Mouse (Mus musculus) MEL (cell line): Measurements from ENCODE around the gene Cntd1. TPM values are rescaled to one million over a fixed set of nuclear protein-coding genes. Genes with fewer than 3 reads are reported as not detected.

Source experiments
- BHLHE40 ChIP-seq: IDR thresholded peaks from 2 replicates; pipeline ENCODE4 v1.6.1; 2012; ENCODE audit warnings: low read depth, mild to moderate bottlenecking, inconsistent platforms, low read length, improper control_type of control experiment, borderline replicate concordance
- MAZ ChIP-seq: IDR thresholded peaks from 2 replicates; pipeline ENCODE4 v1.6.1; 2012; ENCODE audit warnings: low read depth, mild to moderate bottlenecking, inconsistent platforms, low read length, improper control_type of control experiment
- ZNF384 ChIP-seq: IDR thresholded peaks from 2 replicates; pipeline ENCODE4 v1.6.1; 2012; ENCODE audit warnings: low read depth, mild to moderate bottlenecking, inconsistent platforms, low read length, improper control_type of control experiment
- polyA plus RNA-seq, 2 experiments: library from polyadenylated mRNA; stranded (reverse) in 1 of 2; unstranded in 1 of 2; fragments of >175 nt in 1 of 2; fragments of >200 nt in 1 of 2; gene quantifications; 2 replicates each; pipeline versions ENCODE4 v1.2.1 to v1.2.4; 2012; ENCODE audit warnings: low replicate concordance in 2 of 2, low read depth in 1 of 2; ENCODE audit not compliant: insufficient read length in 2 of 2, insufficient read depth in 1 of 2, missing spikeins in 1 of 2
- total RNA-seq: library from RNA; depleted of rRNA; stranded (reverse); fragments of 300-350 nt; gene quantifications from 2 replicates; pipeline ENCODE4 v1.2.3, GENCODE M21; 2012; rRNA removed

The Cntd1 gene
- total and polyA plus RNA-seq, 3 experiments, result 0.84 to 2.4 TPM; not detected in 1

GRCm38 (mm10) chr11:101338123-101338760 lies 59.4 kb downstream of the Cntd1 start (continued):
- TF ChIP-seq BHLHE40 (0 out of 2 replicates have a peak, but pooled peaks have one; percentile 11), MAZ (no peak), ZNF384 (no peak)

Other genes with a start within 250 kb of the Cntd1 start
- 1.1 and 1.5 TPM in 2 replicates for gene Naglu, start 209.0 kb upstream of the Cntd1 start, total RNA-seq
- 1 to 10 TPM in 1 of 2 experiments, not detected in 1; 3.1 TPM for gene Naglu, start 209.0 kb upstream of the Cntd1 start, polyA plus RNA-seq
- gene Hsd17b1, start 200.6 kb upstream of the Cntd1 start, total RNA-seq, result not detected in 2 replicates
- not detected for gene Hsd17b1, start 200.6 kb upstream of the Cntd1 start, polyA plus RNA-seq
- gene Coasy, start 196.4 kb upstream of the Cntd1 start, total RNA-seq, result 34.8 and 42.9 TPM in 2 replicates
- 10 to 100 TPM in 1 of 2 experiments, not detected in 1; 44.2 TPM for gene Coasy, start 196.4 kb upstream of the Cntd1 start, polyA plus RNA-seq
- 70.8 and 75.9 TPM in 2 replicates for gene Mlx, start 191.7 kb upstream of the Cntd1 start, total RNA-seq
- 10 to 100 TPM in 1 of 2 experiments, not detected in 1; 57.5 TPM for gene Mlx, start 191.7 kb upstream of the Cntd1 start, polyA plus RNA-seq
- gene Psmc3ip, start 183.6 kb upstream of the Cntd1 start, total RNA-seq, result 9.1 and 14.5 TPM in 2 replicates
- gene Psmc3ip, start 183.6 kb upstream of the Cntd1 start, polyA plus RNA-seq, result 1 to 10 TPM in 1 of 2 experiments, not detected in 1; 8.2 TPM
- gene Retreg3, start 159.1 kb upstream of the Cntd1 start, total RNA-seq, result 17.0 and 24.6 TPM in 2 replicates
- 10 to 100 TPM in 1 of 2 experiments, not detected in 1; 23.4 TPM for gene Retreg3, start 159.1 kb upstream of the Cntd1 start, polyA plus RNA-seq
- 60.0 and 68.1 TPM in 2 replicates for gene Tubg1, start 159.1 kb upstream of the Cntd1 start, total RNA-seq
- gene Tubg1, start 159.1 kb upstream of the Cntd1 start, polyA plus RNA-seq, result 100 to 1,000 TPM; 125 to 183 TPM
- not detected in 2 replicates for gene Tubg2, start 123.1 kb upstream of the Cntd1 start, total RNA-seq
- not detected for gene Tubg2, start 123.1 kb upstream of the Cntd1 start, polyA plus RNA-seq
- not detected in 2 replicates for gene Cntnap1, start 108.5 kb upstream of the Cntd1 start, total RNA-seq
- gene Cntnap1, start 108.5 kb upstream of the Cntd1 start, polyA plus RNA-seq, result under 1 TPM in 1 of 2 experiments, not detected in 1; 0.01 TPM
- gene Plekhh3, start 107.7 kb upstream of the Cntd1 start, total RNA-seq, result 0.81 and 1.4 TPM in 2 replicates
- gene Plekhh3, start 107.7 kb upstream of the Cntd1 start, polyA plus RNA-seq, result 1 to 10 TPM in 1 of 2 experiments, not detected in 1; 1.5 TPM
- not detected in 2 replicates for gene Ccr10, start 103.6 kb upstream of the Cntd1 start, total RNA-seq
- gene Ccr10, start 103.6 kb upstream of the Cntd1 start, polyA plus RNA-seq, result not detected
- 5.0 and 6.3 TPM in 2 replicates for gene Ezh1, start 52.5 kb upstream of the Cntd1 start, total RNA-seq
- 1 to 10 TPM in 1 of 2 experiments, not detected in 1; 8.4 TPM for gene Ezh1, start 52.5 kb upstream of the Cntd1 start, polyA plus RNA-seq
- 0.12 TPM in 1 of 2 replicates, not detected in the other for gene Ramp2, start 33.0 kb upstream of the Cntd1 start, total RNA-seq
- not detected for gene Ramp2, start 33.0 kb upstream of the Cntd1 start, polyA plus RNA-seq
- 68.4 and 75.5 TPM in 2 replicates for gene Vps25, start 25.3 kb upstream of the Cntd1 start, total RNA-seq
- 100 to 1,000 TPM in 1 of 2 experiments, not detected in 1; 107 TPM for gene Vps25, start 25.3 kb upstream of the Cntd1 start, polyA plus RNA-seq
- 0.72 and 0.92 TPM in 2 replicates for gene Wnk4, start 18.4 kb upstream of the Cntd1 start, total RNA-seq
- 1 to 10 TPM in 1 of 2 experiments, not detected in 1; 3.4 TPM for gene Wnk4, start 18.4 kb upstream of the Cntd1 start, polyA plus RNA-seq
- 294 and 325 TPM in 2 replicates for gene Coa3, start 102 bp downstream of the Cntd1 start, total RNA-seq
- 100 to 1,000 TPM in 1 of 2 experiments, not detected in 1; 120 TPM for gene Coa3, start 102 bp downstream of the Cntd1 start, polyA plus RNA-seq
- 167 and 181 TPM in 2 replicates for gene Becn1, start 23.3 kb downstream of the Cntd1 start, total RNA-seq
- gene Becn1, start 23.3 kb downstream of the Cntd1 start, polyA plus RNA-seq, result 100 to 1,000 TPM in 1 of 2 experiments, not detected in 1; 122 TPM
- 129 and 139 TPM in 2 replicates for gene Psme3, start 37.2 kb downstream of the Cntd1 start, total RNA-seq
- 100 to 1,000 TPM; 369 to 446 TPM for gene Psme3, start 37.2 kb downstream of the Cntd1 start, polyA plus RNA-seq
- gene Aoc2, start 46.1 kb downstream of the Cntd1 start, total RNA-seq, result 9.1 and 12.1 TPM in 2 replicates
- gene Aoc2, start 46.1 kb downstream of the Cntd1 start, polyA plus RNA-seq, result 10 to 100 TPM in 1 of 2 experiments, not detected in 1; 21.1 TPM
- gene Aoc3, start 51.6 kb downstream of the Cntd1 start, total RNA-seq, result 0.62 and 0.69 TPM in 2 replicates
- 1 to 10 TPM in 1 of 2 experiments, not detected in 1; 2.2 TPM for gene Aoc3, start 51.6 kb downstream of the Cntd1 start, polyA plus RNA-seq
- not detected in 2 replicates for gene G6pc, start 88.5 kb downstream of the Cntd1 start, total RNA-seq
- gene G6pc, start 88.5 kb downstream of the Cntd1 start, polyA plus RNA-seq, result not detected
- 133 TPM in 2 replicates for gene Aarsd1, start 138.6 kb downstream of the Cntd1 start, total RNA-seq
- gene Aarsd1, start 138.6 kb downstream of the Cntd1 start, polyA plus RNA-seq, result 100 to 1,000 TPM in 1 of 2 experiments, 10 to 100 TPM in 1; 80.5 to 371 TPM
- 6.8 and 7.4 TPM in 2 replicates for gene Gm27029, start 145.8 kb downstream of the Cntd1 start, total RNA-seq
- 1 to 10 TPM in 1 of 2 experiments, not detected in 1; 4.2 TPM for gene Gm27029, start 145.8 kb downstream of the Cntd1 start, polyA plus RNA-seq
- 8.5 and 9.2 TPM in 2 replicates for gene Rundc1, start 146.1 kb downstream of the Cntd1 start, total RNA-seq
- gene Rundc1, start 146.1 kb downstream of the Cntd1 start, polyA plus RNA-seq, result 10 to 100 TPM in 1 of 2 experiments, not detected in 1; 13.1 TPM
- 1.4 and 1.6 TPM in 2 replicates for gene Ptges3l, start 146.3 kb downstream of the Cntd1 start, total RNA-seq
- gene Ptges3l, start 146.3 kb downstream of the Cntd1 start, polyA plus RNA-seq, result 1 to 10 TPM in 1 of 2 experiments, not detected in 1; 2.3 TPM
- 2,405 and 2,621 TPM in 2 replicates for gene Rpl27, start 163.3 kb downstream of the Cntd1 start, total RNA-seq
- 100 to 1,000 TPM in 1 of 2 experiments, not detected in 1; 595 TPM for gene Rpl27, start 163.3 kb downstream of the Cntd1 start, polyA plus RNA-seq
- gene Ifi35, start 169.4 kb downstream of the Cntd1 start, total RNA-seq, result 37.5 and 64.4 TPM in 2 replicates
- 100 to 1,000 TPM in 1 of 2 experiments, 10 to 100 TPM in 1; 35.5 to 146 TPM for gene Ifi35, start 169.4 kb downstream of the Cntd1 start, polyA plus RNA-seq
- 4.2 and 6.4 TPM in 2 replicates for gene Rnd2, start 186.0 kb downstream of the Cntd1 start, total RNA-seq
- gene Rnd2, start 186.0 kb downstream of the Cntd1 start, polyA plus RNA-seq, result 10 to 100 TPM in 1 of 2 experiments, not detected in 1; 18.6 TPM
- gene Vat1, start 187.2 kb downstream of the Cntd1 start, total RNA-seq, result 43.9 and 49.5 TPM in 2 replicates
- 100 to 1,000 TPM in 1 of 2 experiments, not detected in 1; 125 TPM for gene Vat1, start 187.2 kb downstream of the Cntd1 start, polyA plus RNA-seq